Mouse (Mus musculus) urinary bladder, postnatal 10 days (tissue): ENCODE data around the gene Capn1.
A peak's percentile ranks its signal among the peaks of the same experiment; 100 is the strongest.

ENCODE experiments used
- DNase-seq: peaks from one replicate; pipeline ENCODE4 v3.0.0; 2022; ENCODE audit warnings: low spot score

Capn1 gene

DNA sequence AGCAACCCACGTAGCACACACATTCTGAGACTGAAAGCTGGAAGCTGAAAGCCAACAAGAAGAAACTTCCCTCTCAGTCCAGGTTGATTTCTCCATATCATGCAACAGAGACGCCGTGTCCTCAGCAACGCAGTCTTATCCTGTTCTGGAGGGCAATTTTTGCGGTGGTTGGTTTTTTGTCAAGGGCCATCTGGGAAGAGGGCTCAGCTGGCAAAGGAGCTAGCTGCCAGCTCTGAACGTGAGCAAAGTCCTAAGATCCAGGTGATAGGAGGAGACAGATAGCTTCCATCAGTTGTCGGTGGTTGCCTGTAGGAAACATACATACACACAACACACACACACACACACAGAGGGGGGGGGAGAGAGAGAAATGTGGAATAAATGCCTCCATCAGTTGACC lies 22.6 kb upstream of the Capn1 start:
- no peak for DNase-seq

DNA sequence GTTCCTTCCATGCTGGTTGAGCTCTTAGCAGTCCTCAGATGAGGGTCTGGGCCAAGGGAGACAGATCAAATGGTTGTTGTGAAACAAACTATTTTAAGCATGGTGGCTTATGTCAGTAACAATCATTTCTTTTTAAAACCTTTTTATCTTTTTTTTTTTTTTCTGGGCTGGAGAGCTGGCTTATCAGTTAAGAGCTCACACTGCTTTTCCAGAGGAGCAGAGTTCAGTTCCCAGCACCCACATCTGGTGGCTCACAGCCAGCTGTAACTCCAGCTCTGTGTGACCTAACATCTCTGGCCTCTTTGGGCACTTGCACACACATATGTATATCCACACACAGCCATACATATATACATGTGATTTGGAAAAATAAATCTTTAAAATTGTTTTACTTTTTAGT lies 22.0 kb upstream of the Capn1 start:
- no peak for DNase-seq

DNA sequence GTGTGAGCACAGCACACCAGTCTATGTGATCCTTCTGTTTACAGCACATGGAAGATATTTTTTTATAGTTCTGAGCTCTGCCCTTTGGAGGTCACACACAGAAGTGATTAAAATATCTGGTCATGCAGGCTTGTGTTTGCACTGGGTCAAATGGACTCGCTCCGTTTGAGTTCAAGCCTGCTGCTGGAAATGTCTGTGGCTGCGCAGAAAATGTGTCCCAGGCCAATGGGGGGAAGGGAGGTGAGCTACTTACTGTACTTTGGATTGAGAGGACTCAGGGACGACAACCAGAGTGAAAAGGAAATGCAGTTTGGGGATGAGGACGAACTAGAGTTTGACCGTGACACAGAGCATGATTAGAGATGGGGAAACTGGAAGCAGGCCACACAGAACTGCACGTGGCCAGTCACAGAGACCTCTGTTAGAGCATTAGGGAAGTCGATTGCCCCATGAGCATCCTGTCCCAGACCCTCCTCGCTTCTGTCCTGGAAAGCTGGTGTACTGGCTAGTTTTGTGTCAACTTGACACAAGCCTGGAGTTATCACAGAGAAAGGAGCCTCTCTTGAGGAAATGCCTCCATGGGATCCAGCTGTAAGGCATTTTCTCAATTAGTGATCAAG lies 20.4 kb upstream of the Capn1 start:
- no peak for DNase-seq

DNA sequence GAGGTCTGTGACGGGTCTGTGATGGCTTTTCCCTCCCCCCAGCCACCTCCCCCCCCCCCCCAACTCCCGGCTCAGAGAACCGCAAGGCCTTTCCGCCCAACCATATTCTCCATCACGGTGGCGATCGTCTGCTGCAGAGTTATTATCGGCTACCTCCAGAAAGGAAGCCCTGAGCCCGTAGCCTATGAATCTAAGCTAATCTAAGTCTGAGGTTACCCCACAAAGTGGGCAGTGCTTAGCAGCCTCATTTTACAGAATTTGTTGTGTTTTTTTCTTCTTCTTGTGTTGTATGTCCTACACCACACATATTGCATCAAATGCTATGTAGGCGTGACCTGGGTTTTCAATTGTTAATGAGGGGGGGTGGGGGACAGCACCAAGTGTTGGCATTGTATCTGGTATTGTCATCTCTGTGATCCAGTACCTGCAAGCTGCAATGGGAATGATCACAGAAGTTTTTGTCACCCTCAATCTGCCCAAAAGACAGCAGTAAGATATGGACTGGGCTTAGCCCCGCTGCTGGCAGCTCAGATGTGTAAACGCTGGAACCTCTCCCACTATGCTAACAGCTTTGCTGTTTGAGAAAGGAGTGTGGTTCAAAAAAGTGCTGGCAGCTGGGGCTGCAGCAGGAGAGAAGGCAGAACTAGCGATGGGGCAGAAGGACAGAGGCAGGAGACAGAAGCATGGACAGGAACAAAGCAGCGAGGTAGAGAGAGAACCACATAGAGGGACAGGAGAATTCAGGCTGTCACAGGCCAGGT lies 15.0 kb upstream of the Capn1 start:
- no peak for DNase-seq

DNA sequence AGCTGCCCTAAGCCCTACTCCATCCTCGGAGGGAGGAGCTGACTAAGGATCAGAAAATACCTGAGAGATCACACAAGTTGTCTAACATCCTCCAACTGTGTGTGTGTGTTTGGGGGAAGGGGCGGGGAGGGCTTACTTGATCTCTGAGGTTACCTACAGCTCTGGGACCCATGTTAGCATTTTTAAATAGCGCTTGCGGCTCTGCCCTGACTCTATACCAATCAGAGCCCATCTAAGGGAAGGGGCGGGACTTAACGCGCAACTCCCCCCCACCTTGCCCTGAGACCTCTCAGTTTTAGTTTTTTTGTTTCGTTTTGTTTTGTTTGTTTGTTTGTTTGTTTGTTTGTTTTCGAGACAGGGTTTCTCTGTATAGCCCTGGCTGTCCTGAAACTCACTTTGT lies 13.7 kb upstream of the Capn1 start:
- DNase-seq: no peak

DNA sequence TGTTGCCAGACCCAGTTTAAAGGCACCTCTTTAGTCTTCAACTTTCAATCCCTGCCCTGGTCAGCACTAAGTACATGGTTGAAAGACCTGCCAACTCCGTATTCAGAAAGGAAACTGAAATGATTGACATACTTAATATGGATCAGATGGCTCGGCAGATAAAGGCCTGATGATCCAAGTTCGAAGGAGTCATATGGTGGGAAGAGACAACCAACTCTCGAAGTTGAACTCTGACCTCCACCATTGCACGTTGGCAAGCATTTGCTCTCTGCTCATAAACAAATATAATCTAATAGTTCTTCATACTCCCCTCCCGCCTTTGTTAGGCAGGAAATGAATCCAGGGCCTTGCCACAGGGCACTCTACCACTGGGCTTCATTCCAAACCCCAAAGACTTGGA lies 13.3 kb upstream of the Capn1 start:
- DNase-seq: no peak

DNA sequence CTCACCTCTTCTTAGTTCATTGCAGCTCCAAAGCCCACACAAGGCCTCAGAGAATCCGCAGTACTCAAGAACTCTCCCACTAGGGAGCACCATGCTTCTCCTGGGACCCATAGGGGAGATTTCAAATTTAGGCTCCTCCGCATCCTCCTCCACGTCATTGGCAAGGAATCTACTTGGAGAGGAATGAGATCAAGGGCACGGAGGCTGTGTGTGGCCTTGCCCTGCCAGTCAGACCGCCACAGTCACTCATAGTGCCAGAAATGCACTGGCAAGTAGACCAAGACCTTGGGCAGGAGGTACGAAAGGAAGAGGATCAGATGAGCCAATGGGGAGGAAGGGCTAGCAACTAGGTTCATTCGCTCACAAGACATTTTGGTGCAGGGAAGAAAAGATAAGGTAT lies 8.2 kb upstream of the Capn1 start:
- no peak for DNase-seq

DNA sequence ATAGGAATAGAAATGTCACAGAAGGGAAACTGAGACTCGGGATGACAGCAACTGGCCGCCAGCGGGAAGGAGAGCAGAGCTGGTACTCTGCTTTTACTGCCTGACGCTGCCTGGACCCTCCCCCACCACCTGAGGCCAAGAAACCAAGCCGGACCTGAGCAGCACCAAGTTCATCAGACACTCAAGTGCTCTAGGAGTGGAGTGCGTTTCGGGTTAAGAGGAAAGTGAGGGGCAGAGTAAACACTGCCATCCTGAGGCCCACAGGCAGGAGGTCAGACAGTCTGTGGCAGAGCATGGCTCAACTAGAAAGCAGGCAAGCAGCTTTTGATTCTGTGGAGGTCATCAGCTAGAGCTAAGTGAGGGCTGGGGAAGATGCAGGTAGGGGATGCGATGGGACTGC lies 7.4 kb upstream of the Capn1 start:
- DNase-seq: no peak

DNA sequence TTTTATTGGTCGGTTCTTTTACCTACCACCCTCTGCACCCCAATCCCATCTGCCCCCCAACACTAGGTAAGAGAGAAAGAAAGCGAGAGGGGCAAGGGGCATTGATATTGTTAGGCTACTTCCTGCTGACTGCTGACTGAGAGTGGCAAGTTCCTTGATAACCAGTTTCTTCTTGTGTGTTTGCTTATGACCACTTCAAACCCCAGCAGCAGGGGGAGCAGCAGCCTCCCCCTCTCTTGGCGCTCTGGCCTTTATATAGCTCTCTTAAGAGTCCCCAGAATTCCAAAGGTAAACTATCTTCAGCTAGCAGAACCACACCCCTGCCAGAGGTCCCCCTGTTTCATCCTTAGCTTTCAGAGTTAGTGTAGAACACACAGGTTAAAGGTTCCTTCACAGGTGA lies 4.6 kb upstream of the Capn1 start:
- no peak for DNase-seq

DNA sequence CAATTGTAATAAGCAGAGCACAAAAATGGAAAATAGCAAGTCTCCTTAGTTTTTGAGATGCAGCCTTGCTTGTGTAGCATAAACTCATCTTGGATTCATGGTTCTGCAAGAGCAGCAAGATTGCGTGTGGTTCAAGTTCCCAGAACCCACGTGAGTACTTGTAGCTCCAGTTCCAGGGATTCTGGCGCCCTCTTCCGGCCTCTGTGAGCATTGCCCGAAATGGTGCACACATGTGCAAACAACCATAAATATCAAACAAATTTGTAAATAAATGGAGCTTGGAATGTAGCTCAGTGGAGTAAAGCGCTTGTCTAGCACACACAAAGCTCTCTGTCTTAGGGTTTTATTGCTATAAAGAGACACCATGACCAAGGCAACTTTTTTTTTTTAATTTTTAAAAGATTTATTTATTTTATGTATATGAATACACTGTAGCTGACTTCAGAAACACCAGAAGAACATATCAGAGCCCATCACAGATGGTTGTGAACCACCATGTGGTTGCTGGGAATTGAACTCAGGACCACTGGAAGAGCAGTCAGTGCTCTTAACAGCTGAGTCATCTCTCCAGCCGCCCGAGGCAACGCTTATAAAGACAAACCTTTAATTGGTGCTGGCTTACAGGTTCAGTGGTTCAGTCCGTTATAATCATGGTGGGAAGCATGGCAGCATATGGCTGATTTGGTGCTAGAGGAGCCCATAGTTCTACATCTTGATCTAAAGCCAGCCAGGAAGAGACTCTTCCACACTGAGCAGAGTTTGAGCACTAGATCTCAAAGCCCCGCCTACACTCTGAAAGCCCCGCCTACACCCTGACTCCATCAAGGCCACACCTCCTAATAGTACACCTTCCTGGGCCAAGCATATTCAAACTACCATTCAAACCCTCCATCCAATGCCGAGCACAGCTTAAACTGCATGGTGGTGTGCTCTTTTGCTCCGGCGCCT lies 2.7 kb upstream of the Capn1 start:
- peak; percentile 69 for DNase-seq

DNA sequence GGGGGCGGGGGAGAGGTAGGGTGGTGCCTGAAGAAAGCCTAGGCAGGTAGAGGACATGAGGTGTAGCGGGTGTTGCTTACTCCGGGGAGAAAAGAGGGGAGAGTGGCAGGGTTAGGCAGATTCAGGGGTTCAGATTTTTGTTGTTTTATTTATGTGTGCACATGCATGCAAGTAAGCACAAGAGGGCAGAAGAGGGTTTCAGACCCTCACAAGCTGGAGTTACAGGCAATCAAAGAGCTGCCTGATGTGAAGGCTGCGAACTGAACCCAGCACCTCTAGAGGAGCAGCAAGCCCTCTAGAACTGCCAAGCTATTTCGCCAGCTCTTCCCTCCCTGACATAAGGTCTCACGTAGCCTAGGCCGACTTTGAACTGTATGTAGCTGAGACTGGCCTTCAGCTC lies 835 bp upstream of the Capn1 start:
- DNase-seq: no peak

DNA sequence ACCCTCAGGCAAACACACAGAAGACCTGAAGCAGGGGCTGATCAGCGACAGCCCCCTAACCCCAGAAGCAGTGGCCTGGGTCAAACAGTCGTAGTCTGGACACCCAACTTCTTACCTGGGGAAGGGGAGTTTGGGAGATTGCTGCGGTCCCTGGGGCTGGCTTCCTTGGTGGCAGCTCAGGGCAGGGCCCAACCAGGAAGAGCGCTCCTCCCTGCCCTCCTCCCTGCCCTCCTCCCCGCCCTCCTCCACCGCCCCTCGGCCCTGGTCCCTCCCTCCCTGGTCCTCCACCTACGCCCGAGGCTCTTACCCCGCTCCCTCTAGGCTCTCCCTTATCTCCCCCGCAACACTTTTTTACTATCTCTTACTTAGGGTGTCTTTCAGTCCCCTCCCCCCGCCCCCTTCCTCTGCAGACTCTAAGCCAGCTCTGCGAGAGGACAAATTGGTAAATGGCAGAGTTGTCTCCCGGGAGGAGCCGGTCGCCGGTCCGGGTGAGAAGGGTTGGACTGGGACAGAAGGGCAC lies 646 bp downstream of the Capn1 start:
- DNase-seq: no peak

DNA sequence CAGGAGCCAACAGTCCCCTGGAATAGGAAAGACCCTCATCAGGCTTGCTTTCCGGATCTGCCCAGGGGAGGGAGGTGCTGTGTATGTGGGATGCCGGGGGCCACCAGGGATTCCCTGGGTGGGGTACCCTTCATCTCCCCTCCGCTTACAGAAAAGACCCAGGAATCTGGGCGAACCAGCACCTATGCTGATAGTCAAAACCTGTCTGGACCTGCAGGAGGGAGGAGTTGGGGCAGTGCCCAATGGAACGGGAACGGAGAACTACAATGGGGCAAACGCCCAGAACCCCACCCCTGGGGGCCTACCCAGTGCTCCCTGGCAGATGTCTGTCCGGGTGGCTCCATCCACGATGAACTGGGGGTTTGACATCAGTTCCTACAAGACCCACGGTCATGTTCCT lies 2.0 kb downstream of the Capn1 start:
- DNase-seq: no peak

DNA sequence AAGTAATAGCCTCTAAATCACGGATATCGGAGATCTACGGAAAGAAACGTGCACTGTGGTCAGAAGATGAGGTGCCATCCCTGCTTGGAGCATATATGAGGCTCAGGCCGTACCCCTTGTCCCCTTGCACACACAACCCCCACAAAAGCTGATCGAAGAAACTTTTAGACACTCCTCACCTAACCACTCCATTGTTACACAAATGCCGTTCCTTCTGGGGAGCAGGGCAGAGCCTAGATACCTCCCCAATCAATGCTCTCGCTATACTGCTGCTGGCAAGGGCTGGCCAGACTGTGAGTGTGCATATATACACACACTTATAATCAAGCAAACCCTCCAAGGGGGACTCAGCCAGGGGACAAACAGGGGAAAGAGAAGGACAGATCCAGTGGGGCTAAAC lies 6.6 kb downstream of the Capn1 start:
- DNase-seq: no peak

DNA sequence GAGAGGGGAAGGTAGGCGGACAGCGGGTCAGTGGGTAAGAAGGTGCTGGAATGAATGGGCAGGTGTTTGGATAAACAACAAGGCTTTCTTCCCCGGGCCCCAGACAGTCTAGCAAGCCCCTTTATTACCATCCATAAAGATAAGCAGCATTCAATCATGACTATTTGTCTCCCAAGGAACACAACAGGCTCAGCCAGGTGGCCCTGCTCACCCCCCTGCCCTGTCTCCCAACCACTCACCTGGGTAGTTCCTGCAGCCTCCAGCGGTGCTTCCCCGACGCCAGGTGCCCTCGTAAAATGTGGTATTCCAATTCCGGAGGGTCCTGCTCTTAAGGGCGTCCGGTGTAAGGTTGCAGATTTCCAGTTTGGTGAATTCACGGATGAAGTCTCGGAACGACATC lies 8.7 kb downstream of the Capn1 start:
- DNase-seq: no peak

DNA sequence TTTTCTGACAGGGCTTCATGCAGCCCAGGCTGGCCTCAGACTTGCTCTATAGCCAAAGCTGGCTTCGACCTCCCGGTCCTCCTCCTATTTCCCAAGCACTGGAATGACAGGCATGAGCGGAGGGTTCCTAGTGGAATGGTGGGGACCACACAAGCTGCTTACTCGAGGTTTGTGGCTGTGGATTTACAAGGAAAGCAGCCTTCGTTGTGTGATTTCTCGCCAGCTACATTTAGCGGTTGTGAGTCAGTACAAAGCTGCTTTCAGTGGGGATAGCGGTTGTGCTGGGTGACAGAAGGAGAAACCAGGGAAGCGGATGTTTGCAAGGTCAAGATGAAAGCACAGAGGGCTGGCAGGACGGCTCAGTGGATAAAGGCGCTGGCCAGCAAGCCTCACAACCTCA lies 10.2 kb downstream of the Capn1 start:
- no peak for DNase-seq

DNA sequence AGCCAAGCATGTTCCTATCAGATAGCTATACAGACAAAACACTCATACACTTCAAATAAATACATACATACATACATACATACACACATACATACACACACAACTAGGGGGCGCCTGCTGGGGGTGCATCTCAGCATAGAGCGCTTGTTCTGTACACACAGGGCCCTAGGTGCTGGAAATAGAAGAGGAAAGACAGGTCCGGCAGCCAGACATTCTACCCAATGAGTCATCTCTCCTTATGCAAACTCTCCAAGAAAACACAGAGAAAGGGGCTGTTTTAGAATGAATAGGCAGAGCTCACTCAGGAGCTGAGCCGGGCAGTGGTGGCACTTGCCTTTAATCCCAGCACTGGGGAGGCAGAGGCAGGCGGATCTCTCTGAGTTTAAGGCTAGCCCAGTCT lies 15.7 kb downstream of the Capn1 start:
- DNase-seq: no peak

DNA sequence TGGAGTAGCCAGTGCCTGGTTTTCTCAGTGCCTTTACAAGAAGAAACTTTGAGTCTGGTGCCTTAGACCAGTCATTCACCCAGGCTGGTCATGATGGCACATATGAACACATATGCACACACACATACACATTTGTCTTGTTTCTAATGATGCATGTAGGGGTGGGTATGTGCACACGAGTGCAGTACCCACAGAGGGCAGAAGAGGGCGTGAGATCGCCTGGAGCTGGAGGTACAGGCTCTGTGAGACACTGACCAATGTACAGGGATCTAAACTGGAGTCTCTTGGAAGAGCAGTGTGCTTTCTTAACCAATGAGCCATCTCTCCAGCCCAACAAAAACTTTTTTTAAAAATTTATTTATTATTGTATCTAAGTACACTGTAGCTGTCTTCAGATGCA lies 17.5 kb downstream of the Capn1 start:
- DNase-seq: no peak

DNA sequence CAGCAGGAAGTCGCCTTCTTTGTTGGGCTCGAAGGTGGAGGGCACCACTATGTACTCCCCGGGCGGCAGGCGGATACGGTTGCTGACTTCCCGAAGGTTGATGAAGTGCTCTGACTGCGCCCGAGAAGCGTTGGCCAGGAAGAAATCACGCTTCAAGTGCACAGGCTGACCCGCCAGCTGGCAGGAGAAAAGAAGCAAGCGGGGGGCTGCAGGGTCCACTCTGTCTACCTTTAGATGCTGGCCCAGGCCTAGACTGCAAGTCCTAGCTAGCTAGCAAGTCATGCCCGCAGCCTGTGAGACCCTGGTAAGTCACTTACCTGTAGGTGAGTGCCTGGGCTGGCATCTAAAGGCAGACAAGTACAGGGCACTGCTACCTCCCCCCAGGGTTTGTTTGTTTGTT lies 21.0 kb downstream of the Capn1 start:
- DNase-seq: no peak

DNA sequence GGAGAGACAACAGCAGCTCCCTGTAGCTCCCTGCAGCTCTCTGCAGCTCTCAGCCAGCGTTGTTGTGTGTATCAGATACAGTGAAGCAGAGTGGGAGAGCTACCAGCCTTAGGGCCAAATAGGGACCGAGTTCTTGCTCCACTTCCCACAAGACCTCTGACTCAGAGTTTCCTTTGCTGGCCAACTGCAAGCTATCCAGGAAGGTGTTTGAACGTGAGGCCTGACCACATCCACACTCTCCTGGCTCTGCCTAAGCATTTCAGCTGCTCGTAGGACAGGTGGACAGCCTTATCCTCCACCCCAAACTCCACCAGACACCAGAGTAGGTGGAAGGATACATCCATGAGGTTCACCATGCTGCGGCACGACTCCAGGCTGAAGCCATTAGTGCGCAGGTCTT lies 23.7 kb downstream of the Capn1 start:
- DNase-seq: no peak

DNA sequence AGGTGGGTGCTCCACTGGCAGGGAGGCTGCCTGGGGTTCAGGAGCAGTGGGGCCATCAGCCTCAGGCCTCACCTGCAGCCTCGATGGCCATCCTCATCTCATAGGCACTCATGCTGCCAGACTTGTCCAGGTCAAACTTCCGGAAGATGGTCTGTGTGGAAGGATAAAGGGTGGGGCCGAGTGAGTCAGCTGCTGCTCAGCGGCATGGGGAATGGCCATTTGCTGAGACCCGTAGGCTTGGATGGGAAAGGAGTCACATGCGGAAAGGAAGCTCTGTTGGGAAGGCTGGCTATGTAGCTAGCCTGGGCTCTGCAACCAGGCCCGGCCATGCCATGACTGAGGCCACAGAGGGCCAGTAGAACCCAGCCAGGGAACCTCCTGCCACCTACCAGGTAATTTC lies 24.2 kb downstream of the Capn1 start:
- DNase-seq: no peak

DNA sequence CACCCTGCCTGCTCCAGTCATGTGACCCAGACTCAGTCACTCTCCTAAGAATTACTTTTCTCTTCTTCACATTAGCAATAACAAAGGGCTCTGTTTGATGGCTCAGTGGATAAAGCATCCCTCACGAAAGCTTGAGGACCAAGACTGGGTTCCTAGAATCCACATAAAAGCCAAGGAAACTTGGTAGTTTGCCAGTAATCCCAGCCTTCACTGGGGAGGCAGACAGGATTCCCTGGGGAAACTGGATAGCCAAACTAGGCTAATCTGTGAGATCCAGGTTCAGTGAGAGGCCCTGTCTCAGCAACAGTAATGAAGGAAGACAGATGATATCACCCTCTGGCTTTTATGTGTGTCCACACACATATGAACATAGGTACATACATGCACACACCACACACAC lies 24.8 kb downstream of the Capn1 start:
- no peak for DNase-seq

DNA sequence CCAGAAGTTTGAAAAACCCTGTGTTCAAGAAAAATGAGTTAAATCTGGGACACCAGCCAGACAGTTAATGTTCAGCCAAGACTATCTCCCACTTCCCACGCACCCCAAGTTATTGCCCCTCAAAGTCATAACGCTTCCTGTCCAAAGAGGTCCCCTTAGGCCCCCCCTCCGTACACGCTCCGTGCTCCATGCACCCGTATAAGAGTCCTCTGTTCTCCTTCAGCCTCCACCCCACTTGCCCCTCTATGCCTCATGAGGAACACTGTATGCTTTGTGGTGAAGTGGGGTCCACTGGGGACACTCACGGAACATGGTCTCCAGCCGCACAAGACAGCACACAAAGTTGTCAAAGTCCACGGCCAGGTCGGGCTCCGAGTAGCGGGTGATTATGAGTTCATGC lies 25.7 kb downstream of the Capn1 start:
- no peak for DNase-seq
